Mouse (Mus musculus): ENCODE data around the gene Ciapin1. TPM values are rescaled to one million over a fixed set of nuclear protein-coding genes. Genes with fewer than 3 reads are reported as not detected.

The Ciapin1 gene
- polyA plus RNA-seq, 1 experiment from 2014 or later, result 39.4 TPM

DNA sequence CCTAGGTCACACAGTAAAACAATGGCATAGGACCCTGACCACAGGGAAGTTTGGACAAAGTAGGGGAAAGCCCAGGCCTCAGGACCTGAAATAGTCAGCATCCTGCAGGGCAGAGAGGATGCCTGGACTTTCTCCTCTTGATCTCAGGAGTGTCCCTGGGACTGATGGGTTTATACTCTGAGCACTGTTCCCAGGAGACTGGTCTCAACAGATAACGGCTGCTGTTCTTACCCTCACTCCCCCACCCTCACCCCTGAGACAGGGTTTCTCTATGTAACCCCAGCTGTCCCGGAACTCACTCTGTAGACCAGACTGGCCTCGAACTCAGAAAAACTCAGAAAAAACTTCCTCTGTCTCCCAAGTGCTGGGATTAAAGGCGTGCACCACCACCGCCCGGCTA, 29.8 kb downstream of the Ciapin1 start:
- Histone ChIP-seq H3K9me3 (ENCODE audit: low read length) (no peaks in the 10 kb centered on the region), H3K9ac (replicated peaks) (no peak overlapping the region), H3K4me1 (ENCODE audit: insufficient read depth) (0 out of 2 replicates have a peak, but pooled peaks cover 2% of the 10 kb centered on the region), H3K4me3 (ENCODE audit: low read depth, low read length) (no peak overlapping the region), H3K27me3 (ENCODE audit: insufficient read depth, low read length) (no peaks in the 10 kb centered on the region), H3K36me3 (replicated peaks; ENCODE audit: insufficient read depth, low read length) (no peaks in the 10 kb centered on the region), H3K4me2 (ENCODE audit: low read depth, low read length) (no peak overlapping the region), H3K27ac (ENCODE audit: low read depth) (no peak overlapping the region)
- DNase-seq (no peak), ATAC-seq (no peak)
- 73% methylated on average over 6 of the region's 6 CpGs for WGBS (ENCODE audit: insufficient replicate concordance)
- no peak for TF ChIP-seq EP300 (IDR thresholded peaks at IDR 0.05; ENCODE audit: low read depth)
- TF ChIP-seq CTCF (IDR thresholded peaks at IDR 0.05; ENCODE audit: low read depth), result no peak

DNA sequence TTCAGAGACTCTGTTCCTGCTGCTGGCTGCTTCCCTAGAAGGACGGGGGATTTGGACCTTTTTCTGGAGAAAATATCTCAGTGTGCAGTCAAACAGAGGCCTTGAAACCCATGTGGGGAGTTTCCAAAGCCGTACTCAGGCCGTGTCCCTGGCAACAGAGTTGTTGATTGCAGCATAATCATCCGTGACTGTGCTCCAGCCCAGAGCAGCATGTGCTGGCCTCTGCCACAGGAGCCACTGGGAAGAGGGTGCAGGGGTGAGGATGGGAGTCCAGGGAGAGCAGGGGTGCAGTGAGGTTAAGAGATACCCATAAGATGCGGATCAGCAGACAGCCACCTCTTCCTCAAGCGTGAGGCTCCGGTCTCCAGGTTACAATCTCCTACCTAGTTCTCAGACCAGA, 30.7 kb downstream of the Ciapin1 start:
- WGBS (ENCODE audit: insufficient replicate concordance), result 68% methylated on average over 7 of the region's 7 CpGs
- Histone ChIP-seq H3K4me3 (ENCODE audit: low read depth, low read length) (no peak overlapping the region), H3K4me1 (ENCODE audit: insufficient read depth) (no peaks in the 10 kb centered on the region; the same call in 1 of the 2 replicates), H3K4me2 (ENCODE audit: low read depth, low read length) (no peak overlapping the region), H3K27ac (ENCODE audit: low read depth) (no peak overlapping the region), H3K9ac (replicated peaks) (no peak overlapping the region), H3K36me3 (replicated peaks; ENCODE audit: insufficient read depth, low read length) (no peaks in the 10 kb centered on the region), H3K9me3 (ENCODE audit: low read length) (no peaks in the 10 kb centered on the region), H3K27me3 (ENCODE audit: insufficient read depth, low read length) (no peaks in the 10 kb centered on the region)
- DNase-seq (no peak), ATAC-seq (no peak; the same call in 1 of the 2 replicates)
- TF ChIP-seq CTCF (IDR thresholded peaks at IDR 0.05; ENCODE audit: low read depth), result no peak
- no peak for TF ChIP-seq EP300 (IDR thresholded peaks at IDR 0.05; ENCODE audit: low read depth)

DNA sequence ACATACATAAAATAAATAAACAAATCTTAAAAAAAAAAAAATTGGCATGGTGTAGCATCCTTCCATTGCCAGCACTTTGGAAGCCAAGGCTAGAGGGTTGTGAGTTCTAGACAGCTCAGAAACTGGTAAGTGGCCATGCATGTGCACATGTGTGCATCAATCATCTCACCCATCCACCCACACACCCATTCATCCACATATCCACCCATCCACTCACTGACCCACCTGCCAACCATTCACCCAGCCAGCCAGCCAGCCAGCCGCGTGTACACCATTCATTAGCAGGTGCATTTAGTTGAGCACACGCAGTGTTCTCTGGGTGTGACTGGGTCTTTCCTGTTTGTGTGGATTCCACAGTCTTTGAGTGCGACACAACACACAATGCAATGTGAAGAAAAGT, 32.3 kb downstream of the Ciapin1 start:
- WGBS (ENCODE audit: insufficient replicate concordance), result 74% methylated on average over 4 of the region's 4 CpGs
- H3K9ac ChIP-seq (replicated peaks), result no peak overlapping the region
- peaks cover 10% of the 10 kb centered on the region for H3K4me1 ChIP-seq (ENCODE audit: insufficient read depth)
- H3K36me3 ChIP-seq (replicated peaks; ENCODE audit: insufficient read depth, low read length), result no peaks in the 10 kb centered on the region
- no peak overlapping the region for H3K27ac ChIP-seq (ENCODE audit: low read depth)
- H3K4me3 ChIP-seq (ENCODE audit: low read depth, low read length), result no peak overlapping the region
- DNase-seq (no peak), ATAC-seq (no peak)
- no peak for TF ChIP-seq EP300 (IDR thresholded peaks at IDR 0.05; ENCODE audit: low read depth)
- TF ChIP-seq CTCF (IDR thresholded peaks at IDR 0.05; ENCODE audit: low read depth), result no peak
- H3K9me3 ChIP-seq (ENCODE audit: low read length), result no peaks in the 10 kb centered on the region
- H3K4me2 ChIP-seq (ENCODE audit: low read depth, low read length), result no peak overlapping the region
- H3K27me3 ChIP-seq (ENCODE audit: insufficient read depth, low read length), result no peaks in the 10 kb centered on the region

DNA sequence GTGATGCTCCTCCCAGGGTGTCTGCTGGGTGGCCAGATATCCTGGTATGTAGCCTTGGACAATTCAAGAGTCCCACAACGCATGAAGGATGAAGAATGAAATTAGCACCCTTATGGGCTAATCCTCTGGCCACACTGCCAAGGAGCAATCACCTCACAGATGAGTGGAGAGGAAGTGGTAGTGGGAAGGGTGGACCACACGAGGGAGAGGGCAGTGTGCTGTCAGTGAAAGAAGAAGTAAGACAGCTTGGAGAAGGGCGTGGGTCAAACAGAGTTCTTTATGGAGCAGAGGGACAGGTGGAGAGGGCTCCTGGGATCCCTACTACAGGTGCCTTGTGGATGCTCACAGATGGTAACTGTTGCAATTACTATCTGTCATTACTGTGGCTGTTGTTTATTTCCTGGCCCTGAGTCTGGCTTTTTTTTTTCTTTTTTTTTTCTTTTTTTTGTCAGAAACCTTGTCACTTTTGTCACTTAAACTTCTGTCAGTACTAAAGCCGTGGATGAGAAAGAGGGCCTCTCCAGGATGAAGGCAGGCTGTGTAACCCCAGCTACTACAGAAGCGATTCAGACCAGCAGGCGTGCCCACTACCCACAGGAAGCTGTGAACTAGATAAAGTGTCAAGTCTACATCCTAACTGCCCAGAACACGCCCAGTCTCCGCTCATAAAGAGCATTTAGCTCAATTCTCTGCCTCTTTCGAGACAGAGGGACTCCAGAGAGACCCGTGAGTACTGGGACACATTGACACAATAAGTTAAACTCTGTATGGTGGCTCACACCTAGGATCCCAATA, 33.4 kb downstream of the Ciapin1 start:
- 21% methylated on average over 10 of the region's 10 CpGs for WGBS (ENCODE audit: insufficient replicate concordance)
- H3K4me3 ChIP-seq (ENCODE audit: low read depth, low read length), result no peak overlapping the region
- no peak overlapping the region for H3K4me2 ChIP-seq (ENCODE audit: low read depth, low read length)
- TF ChIP-seq CTCF (IDR thresholded peaks at IDR 0.05; ENCODE audit: low read depth) (no peak), EP300 (IDR thresholded peaks at IDR 0.05; ENCODE audit: low read depth) (no peak)
- no peak overlapping the region for H3K27ac ChIP-seq (ENCODE audit: low read depth)
- DNase-seq (no peak), ATAC-seq (no peak)
- H3K9ac ChIP-seq (replicated peaks), result no peak overlapping the region
- H3K4me1 ChIP-seq (ENCODE audit: insufficient read depth), result peaks cover 10% of the 10 kb centered on the region
- no peaks in the 10 kb centered on the region for H3K36me3 ChIP-seq (replicated peaks; ENCODE audit: insufficient read depth, low read length)
- 0 out of 2 replicates have a peak, but pooled peaks cover 2% of the 10 kb centered on the region for H3K27me3 ChIP-seq (ENCODE audit: insufficient read depth, low read length)
- H3K9me3 ChIP-seq (ENCODE audit: low read length), result no peaks in the 10 kb centered on the region

DNA sequence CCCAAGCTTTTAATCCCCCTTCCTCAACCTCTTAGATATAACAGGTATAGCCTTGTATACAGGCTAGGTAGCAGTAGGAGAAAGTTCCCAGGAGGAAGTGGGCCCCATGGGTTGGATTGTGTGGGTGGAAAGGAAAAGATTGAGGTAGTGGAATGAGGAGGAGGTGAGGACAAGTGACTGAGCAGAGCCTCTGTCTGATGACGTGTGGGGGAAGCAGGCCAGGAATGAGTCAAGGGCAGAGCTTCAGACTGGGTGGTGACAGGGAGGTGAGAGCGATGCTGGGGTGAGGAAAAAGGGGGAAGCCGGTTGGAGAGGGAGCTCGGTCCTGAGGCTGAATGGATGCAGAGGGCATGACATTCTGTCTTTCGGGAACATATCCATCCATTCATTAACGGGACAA, 34.6 kb downstream of the Ciapin1 start:
- Histone ChIP-seq H3K9ac (replicated peaks) (no peak overlapping the region), H3K4me3 (ENCODE audit: low read depth, low read length) (no peak overlapping the region), H3K27me3 (ENCODE audit: insufficient read depth, low read length) (0 out of 2 replicates have a peak, but pooled peaks cover 2% of the 10 kb centered on the region), H3K4me1 (ENCODE audit: insufficient read depth) (peaks cover 10% of the 10 kb centered on the region), H3K27ac (ENCODE audit: low read depth) (no peak overlapping the region), H3K4me2 (ENCODE audit: low read depth, low read length) (no peak overlapping the region), H3K9me3 (ENCODE audit: low read length) (no peaks in the 10 kb centered on the region), H3K36me3 (replicated peaks; ENCODE audit: insufficient read depth, low read length) (no peaks in the 10 kb centered on the region)
- TF ChIP-seq EP300 (IDR thresholded peaks at IDR 0.05; ENCODE audit: low read depth) (no peak), CTCF (IDR thresholded peaks at IDR 0.05; ENCODE audit: low read depth) (no peak)
- DNase-seq (no peak), ATAC-seq (no peak)
- 62% methylated on average over 6 of the region's 6 CpGs for WGBS (ENCODE audit: insufficient replicate concordance)

DNA sequence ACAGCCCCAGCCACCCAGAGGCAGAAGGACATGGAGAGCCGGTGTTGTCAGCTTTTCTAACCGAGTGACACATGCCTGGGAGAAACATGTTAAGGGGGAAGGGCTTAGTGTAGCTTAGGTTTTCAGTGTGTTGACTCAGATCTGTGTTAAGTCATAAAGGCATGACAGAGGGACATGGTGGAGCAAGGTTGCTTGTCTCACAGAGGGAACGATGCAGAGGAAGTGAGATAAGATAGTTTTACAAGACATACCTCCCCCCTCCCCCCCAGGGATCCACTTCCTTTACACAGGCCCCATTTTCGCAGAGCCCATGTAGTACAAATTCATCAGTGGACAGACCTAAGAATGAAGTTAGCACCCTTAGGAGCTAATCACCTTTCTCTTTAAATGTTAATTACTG, 35.8 kb downstream of the Ciapin1 start:
- ATAC-seq (peak; percentile 21), DNase-seq (no peak)
- TF ChIP-seq CTCF (IDR thresholded peaks at IDR 0.05; ENCODE audit: low read depth) (no peak), EP300 (IDR thresholded peaks at IDR 0.05; ENCODE audit: low read depth) (no peak)
- no peaks in the 10 kb centered on the region for H3K9me3 ChIP-seq (ENCODE audit: low read length)
- H3K36me3 ChIP-seq (replicated peaks; ENCODE audit: insufficient read depth, low read length), result no peaks in the 10 kb centered on the region
- H3K4me3 ChIP-seq (ENCODE audit: low read depth, low read length), result no peak overlapping the region
- H3K4me1 ChIP-seq (ENCODE audit: insufficient read depth), result peaks cover 10% of the 10 kb centered on the region
- H3K9ac ChIP-seq (replicated peaks), result no peak overlapping the region
- WGBS (ENCODE audit: insufficient replicate concordance), result 24% methylated on average over 4 of the region's 4 CpGs
- H3K27me3 ChIP-seq (ENCODE audit: insufficient read depth, low read length), result 0 out of 2 replicates have a peak, but pooled peaks cover 2% of the 10 kb centered on the region
- H3K4me2 ChIP-seq (ENCODE audit: low read depth, low read length), result no peak overlapping the region
- H3K27ac ChIP-seq (ENCODE audit: low read depth), result no peak overlapping the region
